Mouse (Mus musculus) olfactory bulb, adult 2 months (tissue): ENCODE data around the gene 5730522E02Rik. TPM values are rescaled to one million over a fixed set of nuclear protein-coding genes. Genes with fewer than 3 reads are reported as not detected.
A peak's percentile ranks its signal among the peaks of the same experiment; 100 is the strongest.

Experiments
- H3K27ac ChIP-seq: fragments of 200-500 bp; 2 replicates; pipeline ENCODE4 v1.5.1; 2012; ENCODE audit warnings: low read depth, low read length; ENCODE audit not compliant: insufficient read depth
- H3K4me1 ChIP-seq: fragments of 200-500 bp; 2 replicates; pipeline ENCODE4 v1.6.1; 2012; ENCODE audit warnings: low read length; ENCODE audit not compliant: control insufficient read depth, insufficient read depth
- H3K4me3 ChIP-seq: fragments of 200-500 bp; 2 replicates; pipeline ENCODE4 v1.5.1; 2012; ENCODE audit warnings: mild to moderate bottlenecking, low read depth, low read length, moderate library complexity; ENCODE audit not compliant: insufficient read depth
- CTCF ChIP-seq: fragments of 200-500 bp; IDR thresholded peaks from 2 replicates; pipeline ENCODE4 v1.5.1; 2012; ENCODE audit warnings: low read depth, mild to moderate bottlenecking, low read length, moderate library complexity; ENCODE audit not compliant: insufficient read depth
- POLR2A ChIP-seq: fragments of 200-500 bp; IDR thresholded peaks from 2 replicates; pipeline ENCODE4 v1.6.1; 2012; ENCODE audit warnings: mild to moderate bottlenecking, low read depth, low read length, moderate library complexity; ENCODE audit not compliant: insufficient read depth
- WGBS: fragments of 180-500 bp; shearing (Covaris S2); methylation state at CpG from one replicate; pipeline ENCODE4 v1.1.7; 2018; 5-methylcytosine and 5-hydroxymethylcytosine counted together
- polyA plus RNA-seq: library from polyadenylated mRNA; stranded (reverse); fragments of >200 nt; gene quantifications from 2 replicates; pipeline ENCODE4 v1.2.4, GENCODE M21; 2012; ENCODE audit warnings: low replicate concordance; ENCODE audit not compliant: missing spikeins, insufficient read depth, insufficient read length

The 5730522E02Rik gene
- polyA plus RNA-seq, 1 experiment, result not detected

DNA sequence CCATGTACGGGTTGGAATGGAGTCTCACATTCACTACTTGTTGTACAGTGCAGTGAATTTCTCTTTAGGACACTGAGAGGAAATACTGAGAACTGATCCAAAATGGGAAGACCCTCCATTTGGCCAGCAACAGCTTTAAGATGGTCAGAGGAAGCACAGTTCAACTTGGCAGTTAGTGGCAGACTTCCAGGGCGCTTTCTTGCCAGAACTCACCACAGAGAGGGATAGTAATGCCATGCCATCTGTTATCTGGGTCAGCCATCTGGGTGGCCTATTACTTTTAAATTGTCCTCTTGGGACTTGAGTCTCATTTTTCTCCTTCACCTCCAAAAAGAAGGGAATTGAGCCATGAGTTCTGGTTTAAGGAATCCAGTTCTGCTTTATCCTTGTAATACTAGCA, 344.3 kb downstream of the 5730522E02Rik start:
- H3K4me3 ChIP-seq, result no peak overlapping the region
- no peak overlapping the region for H3K27ac ChIP-seq
- peaks cover 2% of the 10 kb centered on the region; the same call in 1 of the 2 replicates for H3K4me1 ChIP-seq
- 82% methylated on average over 2 of the region's 2 CpGs for WGBS
- TF ChIP-seq CTCF, result no peak
- TF ChIP-seq POLR2A, result no peak

DNA sequence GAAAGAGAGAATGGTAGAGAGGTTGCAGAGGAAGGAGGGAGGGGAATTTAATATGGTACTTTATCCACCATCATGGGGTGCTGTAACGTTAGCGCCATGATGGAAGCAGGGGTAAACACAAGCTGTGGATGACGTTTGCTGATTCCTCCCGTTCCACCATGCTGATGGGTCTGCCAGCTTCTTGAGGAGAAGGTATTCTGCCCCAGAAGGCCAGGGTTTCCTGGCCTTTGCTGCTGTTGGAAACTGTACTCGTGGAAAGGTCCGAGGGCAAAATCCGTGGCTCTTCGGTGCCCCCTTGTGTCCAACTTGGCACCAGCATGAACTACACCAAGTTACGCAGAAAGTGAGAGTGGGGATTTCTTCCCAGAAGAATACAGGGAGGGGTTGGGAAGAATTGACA, 347.9 kb downstream of the 5730522E02Rik start:
- WGBS, result 6% methylated on average over 9 of the region's 9 CpGs
- TF ChIP-seq CTCF (peak; percentile 84), POLR2A (no peak)
- H3K27ac ChIP-seq, result 0 out of 2 replicates have a peak overlapping the region, but pooled peaks have one; percentile 18
- H3K4me3 ChIP-seq, result no peak overlapping the region
- H3K4me1 ChIP-seq, result peaks cover 2% of the 10 kb centered on the region; the same call in 1 of the 2 replicates

DNA sequence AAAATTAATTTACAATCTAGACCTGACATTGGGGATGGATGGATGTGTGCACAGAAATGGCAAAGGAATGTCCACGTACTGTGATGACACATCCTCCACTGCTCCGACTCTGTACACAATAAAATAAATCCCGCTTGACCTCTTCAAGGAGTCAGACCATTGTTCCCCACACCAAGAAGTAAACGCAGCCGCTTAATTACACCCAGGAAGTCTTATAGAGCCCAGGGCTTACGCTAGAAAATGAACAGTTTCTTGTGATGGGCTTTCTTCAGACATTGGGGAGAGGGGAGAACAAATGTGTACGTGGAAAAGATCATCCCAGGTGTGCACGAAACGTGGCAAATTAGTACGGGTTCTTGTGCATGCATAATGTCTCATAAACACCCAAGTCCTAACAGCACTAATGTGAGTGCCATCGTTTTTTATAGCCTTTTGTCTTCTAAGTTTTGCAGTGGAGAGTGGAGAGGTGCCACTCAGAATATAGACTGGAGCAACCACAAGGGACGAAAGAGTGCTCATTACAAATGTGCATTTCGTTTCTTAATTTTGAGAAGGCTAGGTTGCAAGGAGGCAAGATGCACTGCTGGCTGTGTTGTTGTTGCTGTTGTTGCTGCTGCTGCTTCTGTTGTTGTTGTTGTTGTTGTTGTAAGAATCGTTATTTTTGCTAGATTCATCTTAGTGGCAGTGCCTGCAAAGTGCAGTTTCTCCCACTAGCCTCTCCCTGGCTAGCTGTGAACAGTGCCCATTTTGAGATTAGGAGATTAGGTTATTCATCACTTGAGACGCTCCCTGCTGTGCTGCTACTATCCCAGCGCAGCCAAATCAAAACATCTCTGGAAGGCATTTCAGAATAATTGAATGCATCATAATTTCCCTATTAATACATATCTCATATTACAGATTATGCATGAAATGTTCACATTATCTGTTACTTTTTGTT, 353.7 kb downstream of the 5730522E02Rik start:
- Histone ChIP-seq H3K4me1 (peaks cover 7% of the 10 kb centered on the region; the same call in 1 of the 2 replicates), H3K4me3 (no peak overlapping the region), H3K27ac (peak overlapping the region; percentile 96)
- 23% methylated on average over 16 of the region's 16 CpGs for WGBS
- TF ChIP-seq CTCF, result no peak
- no peak for TF ChIP-seq POLR2A

DNA sequence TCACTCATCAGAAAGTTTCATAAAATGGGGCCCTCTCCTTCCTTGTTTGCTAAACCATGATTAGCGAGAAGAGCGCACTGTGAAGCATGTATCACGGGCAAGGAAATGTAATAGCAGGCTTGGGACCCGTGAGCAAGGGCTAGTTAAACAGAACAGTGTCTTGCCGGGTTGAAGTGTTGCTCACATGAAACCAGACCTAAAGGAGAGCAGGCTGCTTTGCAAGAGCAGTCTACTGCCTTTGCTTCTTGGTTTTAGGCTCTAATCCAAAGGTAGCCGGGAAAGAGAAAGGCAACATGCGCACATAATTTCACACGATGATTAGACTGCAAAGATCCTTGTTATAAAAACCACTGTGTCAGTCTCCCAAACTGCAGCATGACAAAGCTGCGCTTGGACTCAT, 354.8 kb downstream of the 5730522E02Rik start:
- Histone ChIP-seq H3K4me1 (peaks cover 7% of the 10 kb centered on the region; the same call in 1 of the 2 replicates), H3K4me3 (no peak overlapping the region), H3K27ac (peak overlapping the region; percentile 96)
- no peak for TF ChIP-seq POLR2A
- TF ChIP-seq CTCF, result no peak
- 18% methylated on average over 9 of the region's 9 CpGs for WGBS

DNA sequence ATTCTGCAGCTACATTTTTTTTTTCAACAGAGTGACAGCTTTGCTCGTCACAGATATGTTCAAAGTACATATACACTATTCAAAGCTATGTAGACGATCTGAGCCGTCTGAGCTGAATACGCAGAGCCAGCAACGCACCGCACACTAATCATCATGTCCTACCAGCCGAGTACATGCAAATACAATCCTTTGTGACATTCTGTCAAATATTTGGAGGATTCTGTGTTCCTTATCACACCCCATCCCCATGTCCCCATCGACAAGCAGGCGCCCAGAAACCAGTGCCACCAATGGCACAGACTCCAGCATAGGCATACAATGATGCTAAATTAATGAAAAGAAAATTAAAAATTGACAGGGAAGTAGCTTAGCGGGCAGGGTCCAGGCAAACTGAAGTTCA, 356.3 kb downstream of the 5730522E02Rik start:
- peak overlapping the region; percentile 96 for H3K27ac ChIP-seq
- peaks cover 8% of the 10 kb centered on the region; the same call in 1 of the 2 replicates for H3K4me1 ChIP-seq
- peak overlapping the region; percentile 13; the same call in 1 of the 2 replicates for H3K4me3 ChIP-seq
- WGBS, result 39% methylated on average over 10 of the region's 10 CpGs
- TF ChIP-seq POLR2A (no peak), CTCF (no peak)

DNA sequence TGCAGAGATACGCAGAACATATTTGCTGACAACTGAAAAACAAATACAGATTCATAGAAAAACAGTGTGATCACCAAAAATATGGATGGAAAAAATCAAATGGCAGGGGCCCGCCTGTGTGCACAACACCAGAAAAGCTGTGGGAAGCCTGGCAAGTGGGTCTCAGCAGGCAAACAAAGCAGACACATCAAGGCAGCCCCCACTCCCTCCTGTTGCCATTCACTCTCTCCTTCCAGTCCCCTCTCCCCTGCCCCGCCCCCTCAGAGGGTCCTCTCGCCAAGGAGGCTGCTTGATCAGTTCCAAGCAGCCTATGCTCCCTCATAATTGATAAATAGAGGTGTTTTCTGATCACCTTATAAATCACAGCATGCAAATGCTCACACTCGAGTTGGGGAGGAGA, 357.5 kb downstream of the 5730522E02Rik start:
- WGBS, result 39% methylated on average over 5 of the region's 5 CpGs
- peak overlapping the region; percentile 85 for H3K27ac ChIP-seq

DNA sequence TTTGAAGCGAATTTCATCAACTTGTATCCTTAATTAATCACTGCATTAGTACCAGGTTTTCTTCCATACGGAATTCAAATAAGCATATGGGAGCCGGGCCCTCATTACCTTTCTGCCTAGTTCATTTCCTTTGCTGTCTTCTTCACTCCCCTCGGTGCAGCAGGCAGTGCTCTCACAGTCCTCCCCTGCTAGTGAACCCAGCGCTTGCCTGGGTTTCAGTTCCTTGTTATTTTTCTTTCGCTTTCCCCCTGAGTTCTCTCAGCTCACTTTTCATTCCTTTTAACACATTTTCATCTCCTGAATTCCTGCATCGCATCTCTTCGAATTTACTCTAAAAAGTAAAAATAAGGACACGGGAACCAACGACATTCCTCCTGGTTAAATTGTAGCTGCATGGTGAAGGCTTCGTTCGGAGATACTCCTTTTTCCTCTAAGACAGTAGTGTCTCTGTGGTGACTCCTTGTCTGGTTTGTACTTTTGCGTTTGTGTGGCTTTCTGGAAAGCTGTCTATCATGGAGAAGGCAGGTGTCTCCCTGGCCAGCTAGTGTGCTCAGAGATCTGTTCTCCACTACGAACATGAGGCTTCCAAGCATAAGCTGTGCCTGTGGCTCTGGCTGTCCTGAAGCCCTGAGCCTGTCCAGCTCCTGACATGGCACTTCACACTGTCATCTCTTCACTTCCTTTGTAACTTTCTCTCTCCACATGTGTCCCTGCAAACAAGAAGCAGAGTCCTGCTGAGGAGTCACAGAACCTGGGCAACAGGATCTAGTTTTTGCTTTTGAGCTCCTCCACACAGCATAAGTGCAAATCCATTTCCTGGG, 361.5 kb downstream of the 5730522E02Rik start:
- 50% methylated on average over 14 of the region's 14 CpGs for WGBS
- Histone ChIP-seq H3K27ac (peak overlapping the region; percentile 86), H3K4me1 (peaks cover 9% of the 10 kb centered on the region; the same call in 1 of the 2 replicates), H3K4me3 (no peak overlapping the region)
- TF ChIP-seq CTCF (no peak), POLR2A (no peak)

More for the DNA sequence above, 357.5 kb downstream of the 5730522E02Rik start:
- TF ChIP-seq CTCF (no peak), POLR2A (no peak)
- Histone ChIP-seq H3K4me3 (no peak overlapping the region), H3K4me1 (peaks cover 12% of the 10 kb centered on the region; the same call in 1 of the 2 replicates)

DNA sequence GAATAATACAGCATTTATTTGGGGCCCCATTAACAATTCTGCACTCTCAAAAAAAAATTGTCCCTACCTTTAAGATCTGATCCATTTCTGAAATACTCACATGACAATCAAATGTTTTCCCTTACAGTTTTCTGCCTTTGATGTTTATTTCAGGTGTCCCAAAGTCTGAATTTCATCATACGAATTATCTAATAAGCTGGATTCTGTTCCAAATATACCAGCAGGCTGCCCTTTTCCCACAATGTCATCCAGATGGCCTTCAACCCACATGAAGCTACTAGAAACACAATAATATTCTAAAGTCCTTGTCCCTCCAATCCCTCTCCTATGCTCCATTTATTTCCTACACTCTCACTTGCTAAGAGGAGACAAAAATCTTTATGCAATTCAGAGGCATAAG, 372.1 kb downstream of the 5730522E02Rik start:
- H3K4me3 ChIP-seq, result no peak overlapping the region
- H3K27ac ChIP-seq, result no peak overlapping the region
- TF ChIP-seq POLR2A, result no peak
- no peak for TF ChIP-seq CTCF
- no peaks in the 10 kb centered on the region for H3K4me1 ChIP-seq
- 92% methylated on average over 1 of the region's 1 CpGs for WGBS
